Mouse (Mus musculus) lung, embryonic 14.5 days (tissue): ENCODE data around the gene Creb3l1. TPM values are rescaled to one million over a fixed set of nuclear protein-coding genes. Genes with fewer than 3 reads are reported as not detected.
A peak's percentile ranks its signal among the peaks of the same experiment; 100 is the strongest.

Experiments
- ATAC-seq: fragments of 200-750 bp; cut with Nextera tagmentation; 2 replicates; pipeline ENCODE4 v1.8.0; 2017; ENCODE audit warnings: mild to moderate bottlenecking, moderate TSS enrichment, moderate library complexity; ENCODE audit not compliant: insufficient read depth
- DNase-seq: peaks from one replicate; pipeline ENCODE4 v3.0.0-alpha.2; 2015
- H3K27ac ChIP-seq: fragments of 300-500 bp; sonication (generic); 2 replicates; pipeline ENCODE4 v1.5.1; 2014; ENCODE audit warnings: low read depth, mild to moderate bottlenecking, moderate library complexity
- H3K27me3 ChIP-seq: fragments of 300-500 bp; sonication (generic); 2 replicates; pipeline ENCODE4 v1.6.1; 2014; ENCODE audit warnings: low read length, control low read depth; ENCODE audit not compliant: insufficient read depth
- H3K36me3 ChIP-seq: fragments of 300-500 bp; sonication (generic); 2 replicates; pipeline ENCODE4 v1.6.1; 2014; ENCODE audit warnings: control low read depth; ENCODE audit not compliant: insufficient read depth
- H3K4me1 ChIP-seq: fragments of 300-500 bp; sonication (generic); 2 replicates; pipeline ENCODE4 v1.6.1; 2014; ENCODE audit warnings: antibody characterized with exemption, control low read depth; ENCODE audit not compliant: insufficient read depth
- H3K4me2 ChIP-seq: fragments of 300-500 bp; sonication (generic); 2 replicates; pipeline ENCODE4 v1.6.1; 2014; ENCODE audit warnings: mild to moderate bottlenecking
- H3K4me3 ChIP-seq: fragments of 300-500 bp; sonication (generic); 2 replicates; pipeline ENCODE4 v1.5.1; 2014; ENCODE audit warnings: low read depth, low read length
- H3K9ac ChIP-seq: fragments of 300-500 bp; sonication (generic); 2 replicates; pipeline ENCODE4 v1.6.1; 2014
- H3K9me3 ChIP-seq: fragments of 300-500 bp; sonication (generic); 2 replicates; pipeline ENCODE4 v1.6.1; 2016; ENCODE audit warnings: low read depth, low read length, control low read depth
- CTCF ChIP-seq: IDR thresholded peaks from 2 replicates; pipeline ENCODE4 v1.5.1; 2016; ENCODE audit warnings: antibody characterized with exemption, low read depth
- WGBS: fragments of 180-500 bp; shearing (Covaris S2); extraction: QIAGEN DNeasy Blood & Tissue Kit; methylation state at CpG from one replicate; pipeline ENCODE4 v1.1.7; 2014; 5-methylcytosine and 5-hydroxymethylcytosine counted together
- polyA plus RNA-seq: library from polyadenylated mRNA; unstranded; fragments of >200 nt; fragmentation: Nextera tagmentation; extraction: Ambion mirVana; gene quantifications from 2 replicates; pipeline ENCODE4 v1.2.1, GENCODE M21; 2014

Creb3l1 gene
- polyA plus RNA-seq, 1 experiment from 2014 or later, result 18.6 TPM

DNA sequence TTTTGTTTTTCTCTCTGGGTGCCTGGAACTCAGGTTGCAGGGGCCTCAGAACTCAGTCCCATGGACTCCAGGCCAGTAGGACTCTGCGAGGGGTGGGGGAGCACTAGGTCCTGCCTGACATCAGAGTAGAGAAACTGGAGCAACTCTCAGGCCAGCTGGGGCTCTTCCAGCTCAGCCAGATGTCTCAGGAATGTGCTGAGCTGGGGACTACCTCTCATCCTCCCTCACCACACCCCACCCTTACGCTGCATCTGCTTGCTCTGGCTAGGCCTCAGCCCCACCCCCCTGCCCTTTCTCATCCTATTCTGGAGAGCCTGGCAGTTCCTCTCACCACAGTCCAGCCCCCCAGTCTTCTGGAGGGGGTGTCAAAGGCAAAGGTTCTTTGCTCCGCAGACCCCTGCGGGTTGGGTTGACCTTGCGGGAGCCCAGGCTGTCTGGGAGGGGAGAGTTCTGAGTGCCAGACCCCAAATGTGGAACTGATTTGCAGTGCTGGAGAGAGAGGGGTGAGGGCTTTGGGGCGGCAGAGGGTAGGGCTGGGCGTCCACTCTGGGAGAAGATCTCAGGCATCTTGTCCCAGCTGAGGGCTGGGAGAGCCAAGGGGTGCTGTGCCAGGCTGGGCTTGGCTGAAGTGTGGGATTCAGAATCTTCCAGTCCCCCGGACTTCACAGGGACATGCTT, 11.4 kb downstream of the Creb3l1 start:
- H3K4me3 ChIP-seq, result no peak overlapping the region
- H3K27me3 ChIP-seq, result no peaks in the 10 kb centered on the region
- ATAC-seq (peak; percentile 75), DNase-seq (peak; percentile 92)
- WGBS, result 18% methylated on average over 8 of the region's 8 CpGs
- no peak for TF ChIP-seq CTCF
- H3K9ac ChIP-seq, result no peak overlapping the region
- peak overlapping the region; percentile 36 for H3K4me2 ChIP-seq
- H3K4me1 ChIP-seq, result peaks cover 36% of the 10 kb centered on the region
- no peaks in the 10 kb centered on the region for H3K9me3 ChIP-seq
- no peaks in the 10 kb centered on the region; the same call in 1 of the 2 replicates for H3K36me3 ChIP-seq
- peak overlapping the region; percentile 85 for H3K27ac ChIP-seq

DNA sequence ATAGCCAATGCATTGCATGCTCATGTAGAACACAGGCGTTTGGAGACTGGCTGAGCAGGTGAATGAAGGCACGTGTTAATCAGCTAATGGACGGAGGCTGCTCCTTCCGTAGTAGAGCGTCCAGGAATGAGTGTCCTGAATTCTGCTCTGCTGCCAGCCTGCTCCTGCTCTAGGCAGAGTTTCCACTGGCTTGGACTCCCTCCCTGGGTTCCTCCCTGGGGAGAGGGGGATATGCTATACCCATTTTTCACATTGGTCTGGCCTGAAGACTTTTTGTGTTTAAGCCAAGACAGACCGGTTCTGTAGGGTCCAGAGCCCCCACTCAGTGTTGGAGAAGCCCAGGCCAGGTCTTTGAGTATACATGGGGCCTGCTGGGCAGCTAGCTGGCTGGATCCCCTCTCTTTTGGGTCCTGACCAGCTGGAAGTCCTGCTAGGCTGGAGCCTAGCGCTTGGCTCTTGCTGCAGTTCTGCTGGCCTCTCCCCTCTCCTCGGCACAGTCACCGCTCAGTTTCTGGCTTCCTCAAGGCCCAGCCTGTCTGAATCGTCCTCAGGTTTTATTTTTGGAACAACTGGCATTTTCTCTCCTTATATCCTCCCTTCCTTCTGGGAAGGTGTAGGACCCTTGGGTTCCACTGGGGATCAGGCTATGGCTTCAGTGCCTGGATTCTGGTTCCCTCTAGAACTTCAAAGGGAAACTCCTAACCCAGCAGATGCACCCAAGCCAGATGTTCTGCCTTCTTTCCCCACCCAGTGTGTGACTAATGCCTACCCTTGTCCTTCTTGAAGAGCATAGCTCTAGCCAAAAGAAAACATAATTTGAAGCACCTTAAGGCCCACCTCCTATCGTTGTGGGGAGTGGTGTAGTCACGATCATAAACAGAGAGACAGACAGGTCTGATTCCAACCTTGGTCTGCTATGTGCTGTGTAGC, 12.6 kb downstream of the Creb3l1 start:
- H3K4me1 ChIP-seq, result peaks cover 34% of the 10 kb centered on the region
- no peak overlapping the region for H3K9ac ChIP-seq
- no peak overlapping the region for H3K4me3 ChIP-seq
- no peak for TF ChIP-seq CTCF
- no peak overlapping the region for H3K4me2 ChIP-seq
- ATAC-seq, result no peak
- H3K27ac ChIP-seq, result peak overlapping the region; percentile 84
- WGBS, result 70% methylated on average over 12 of the region's 12 CpGs
- H3K27me3 ChIP-seq, result no peaks in the 10 kb centered on the region
- DNase-seq, result peak; percentile 11
- H3K9me3 ChIP-seq, result no peaks in the 10 kb centered on the region
- no peaks in the 10 kb centered on the region; the same call in 1 of the 2 replicates for H3K36me3 ChIP-seq

DNA sequence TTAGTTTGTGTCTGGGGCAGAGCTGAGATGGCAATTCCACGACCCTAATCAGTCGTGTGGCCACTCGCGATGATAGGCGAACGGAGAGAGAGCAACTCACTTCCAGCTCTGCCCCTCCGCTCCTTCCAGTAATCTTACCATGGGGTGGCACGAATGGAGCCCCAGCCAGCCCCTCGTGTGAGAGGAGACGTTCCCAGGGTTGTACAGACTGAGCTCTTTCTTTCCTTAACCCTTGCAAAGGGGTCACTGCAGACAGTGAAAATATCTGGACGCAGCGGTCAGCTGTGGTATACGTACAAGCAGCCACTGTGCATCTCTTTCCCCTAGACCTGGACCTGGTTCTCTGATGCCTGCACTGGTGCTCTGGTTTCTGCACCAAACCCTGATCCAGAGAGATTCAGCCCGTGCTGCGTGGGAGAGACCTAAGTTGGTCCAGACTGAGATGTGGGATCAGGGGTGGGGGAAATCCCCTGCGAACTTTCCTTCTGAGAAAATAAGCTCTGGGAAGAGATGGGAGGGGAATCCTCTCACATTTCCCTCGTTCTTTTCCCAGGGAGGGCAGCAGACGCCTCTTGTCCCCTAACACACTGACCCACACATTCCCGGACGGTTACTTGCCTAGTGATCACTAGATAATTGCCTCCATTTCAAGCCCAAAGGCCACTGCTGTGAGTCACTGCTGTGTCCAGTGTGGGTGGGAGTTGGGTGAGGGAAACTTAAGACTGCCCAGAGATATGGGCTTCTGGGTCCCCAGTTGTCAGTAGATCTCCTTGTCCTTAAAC, 15.5 kb downstream of the Creb3l1 start:
- peaks cover 34% of the 10 kb centered on the region for H3K4me1 ChIP-seq
- ATAC-seq (peak; percentile 2), DNase-seq (peak; percentile 27)
- H3K36me3 ChIP-seq, result no peaks in the 10 kb centered on the region; the same call in 1 of the 2 replicates
- H3K27ac ChIP-seq, result peak overlapping the region; percentile 89
- no peak for TF ChIP-seq CTCF
- H3K27me3 ChIP-seq, result no peaks in the 10 kb centered on the region
- peak overlapping the region; percentile 46 for H3K4me3 ChIP-seq
- peak overlapping the region; percentile 83 for H3K4me2 ChIP-seq
- H3K9me3 ChIP-seq, result no peaks in the 10 kb centered on the region
- 2% methylated on average over 20 of the region's 20 CpGs for WGBS
- H3K9ac ChIP-seq, result peak overlapping the region; percentile 56

DNA sequence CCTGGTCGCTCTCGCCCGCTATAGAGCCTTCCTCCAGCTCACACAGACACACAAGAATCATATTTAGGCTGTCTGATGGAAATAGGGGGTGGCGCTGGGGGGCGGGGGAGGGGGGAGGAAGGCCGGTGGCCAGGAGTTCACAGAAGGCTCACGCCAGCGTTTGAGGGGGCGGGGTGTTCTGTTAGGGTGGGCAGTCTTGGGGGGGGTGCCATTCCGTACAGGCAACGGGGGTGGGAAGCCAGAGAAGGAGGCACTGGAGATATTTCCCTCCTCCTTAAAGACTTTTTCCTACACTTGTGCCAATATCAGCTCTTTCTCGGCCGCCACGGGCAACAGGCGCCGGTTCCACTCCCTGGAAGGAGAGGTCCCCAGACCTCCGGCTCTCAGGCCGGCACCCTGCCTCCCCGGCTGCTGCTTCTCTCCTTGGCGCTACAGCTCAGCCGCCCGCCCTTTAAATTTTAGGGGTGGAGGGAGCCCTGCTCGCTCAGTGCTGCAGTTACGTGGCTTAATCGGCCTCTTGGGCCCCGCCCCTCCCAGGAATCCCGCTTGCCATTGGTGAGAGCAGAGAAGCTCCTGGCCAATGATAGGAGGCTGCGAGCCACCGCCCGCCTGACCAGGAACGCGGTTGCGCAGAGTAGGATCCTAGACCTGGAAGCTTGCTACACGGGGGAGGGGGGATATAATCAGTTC, 16.2 kb downstream of the Creb3l1 start:
- H3K9me3 ChIP-seq, result no peaks in the 10 kb centered on the region
- TF ChIP-seq CTCF, result no peak
- H3K36me3 ChIP-seq, result no peaks in the 10 kb centered on the region; the same call in 1 of the 2 replicates
- peak overlapping the region; percentile 56 for H3K9ac ChIP-seq
- peak; percentile 93 for ATAC-seq
- H3K27ac ChIP-seq, result peak overlapping the region; percentile 93
- under 1% methylated on average over 34 of the region's 34 CpGs for WGBS
- H3K4me3 ChIP-seq, result peak overlapping the region; percentile 46
- peak; percentile 98 for DNase-seq
- peaks cover 27% of the 10 kb centered on the region for H3K4me1 ChIP-seq
- peak overlapping the region; percentile 83 for H3K4me2 ChIP-seq
- no peaks in the 10 kb centered on the region for H3K27me3 ChIP-seq

DNA sequence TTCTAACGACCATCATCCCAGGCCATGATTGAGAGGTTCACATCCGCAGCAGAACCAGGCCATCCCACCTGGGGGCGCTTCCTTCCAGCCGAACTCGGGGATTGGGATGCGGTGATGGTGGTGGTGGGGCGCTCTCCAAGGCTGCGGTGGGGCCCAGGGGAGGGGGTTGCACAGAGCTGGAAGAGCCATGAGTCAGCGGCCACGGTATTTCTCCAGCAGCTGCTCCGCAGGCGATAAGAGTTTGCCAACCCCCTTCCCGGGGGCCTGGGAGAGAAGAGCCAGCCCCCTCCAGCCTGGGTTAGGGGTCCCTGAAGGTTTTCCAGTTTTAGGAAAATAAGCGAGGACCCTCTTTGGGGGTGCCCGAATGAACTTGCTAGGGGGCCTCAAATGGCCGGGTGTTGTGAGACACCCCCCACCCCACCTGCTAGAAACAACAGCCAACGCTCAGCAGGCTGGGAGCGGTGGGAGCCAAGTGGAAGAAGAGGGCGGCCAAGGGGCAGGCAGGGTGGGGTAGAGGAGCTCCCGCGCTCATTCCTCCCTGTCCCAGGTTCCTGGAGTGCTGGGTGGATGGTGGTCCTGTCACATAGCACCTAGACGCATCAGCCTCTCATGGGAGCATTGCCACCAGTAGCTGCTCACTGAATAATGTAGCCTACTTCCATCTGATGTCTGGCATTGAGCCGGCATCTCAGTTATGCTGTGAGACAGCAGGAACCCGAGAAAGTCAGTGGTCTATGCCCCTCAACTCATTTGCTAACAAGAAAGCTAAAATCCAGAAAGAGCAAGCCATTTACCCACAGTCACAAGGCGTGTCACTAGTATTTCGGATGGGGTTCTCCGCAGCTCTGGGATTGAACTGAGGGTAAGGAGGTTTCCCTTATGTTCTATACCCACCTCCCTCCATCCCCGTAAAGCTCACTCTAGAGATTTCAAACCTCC, 17.1 kb downstream of the Creb3l1 start:
- peak overlapping the region; percentile 83 for H3K4me2 ChIP-seq
- no peaks in the 10 kb centered on the region; the same call in 1 of the 2 replicates for H3K36me3 ChIP-seq
- H3K9ac ChIP-seq, result peak overlapping the region; percentile 49; the same call in 1 of the 2 replicates
- under 1% methylated on average over 28 of the region's 28 CpGs for WGBS
- peak; percentile 58 for ATAC-seq
- H3K4me3 ChIP-seq, result peak overlapping the region; percentile 46
- peak overlapping the region; percentile 93 for H3K27ac ChIP-seq
- no peaks in the 10 kb centered on the region for H3K27me3 ChIP-seq
- H3K4me1 ChIP-seq, result peaks cover 21% of the 10 kb centered on the region
- peak; percentile 86 for DNase-seq
- peak; percentile 74 for TF ChIP-seq CTCF
- no peaks in the 10 kb centered on the region for H3K9me3 ChIP-seq
